Mouse (Mus musculus) kidney, adult 2 months (tissue): Measurements from ENCODE around the gene Stk17b. TPM values are rescaled to one million over a fixed set of nuclear protein-coding genes. Genes with fewer than 3 reads are reported as not detected.
"Not testable (repeated sequence)": the region's sequence is repeated elsewhere in the genome, so short reads cannot be mapped to it uniquely, and the experiment has no call there.

Experiments
- DNase-seq: peaks from one replicate; pipeline ENCODE4 v3.0.0; 2021
- H3K27ac ChIP-seq: fragments of 200-500 bp; 2 replicates; pipeline ENCODE4 v1.5.1; 2012; ENCODE audit warnings: low read depth, low read length, control low read depth, inconsistent platforms; ENCODE audit not compliant: insufficient read depth
- H3K27me3 ChIP-seq: fragments of 200-500 bp; replicated peaks from 2 replicates; pipeline ENCODE4 v1.6.1; 2012; ENCODE audit warnings: mild to moderate bottlenecking, moderate library complexity, low read length, inconsistent platforms; ENCODE audit not compliant: control insufficient read depth, insufficient read depth
- H3K36me3 ChIP-seq: fragments of 200-500 bp; 2 replicates; pipeline ENCODE4 v1.6.1; 2012; ENCODE audit warnings: mild to moderate bottlenecking, moderate library complexity, low read length, inconsistent platforms; ENCODE audit not compliant: control insufficient read depth, insufficient read depth
- H3K4me1 ChIP-seq: fragments of 200-500 bp; 2 replicates; pipeline ENCODE4 v1.6.1; 2011; ENCODE audit warnings: low read length; ENCODE audit not compliant: control insufficient read depth, insufficient read depth
- H3K4me3 ChIP-seq: fragments of 200-500 bp; 2 replicates; pipeline ENCODE4 v1.5.1; 2011; ENCODE audit warnings: mild to moderate bottlenecking, low read depth, low read length, control low read depth; ENCODE audit not compliant: insufficient read depth
- CTCF ChIP-seq: fragments of 200-500 bp; conservative IDR thresholded peaks from 2 replicates; pipeline ENCODE4 v1.5.1; 2011; ENCODE audit warnings: low read depth, mild to moderate bottlenecking, control low read depth, low read length, moderate library complexity, mixed read lengths; ENCODE audit not compliant: insufficient read depth, insufficient read length
- POLR2A ChIP-seq: fragments of 200-500 bp; IDR thresholded peaks from one replicate; pipeline ENCODE4 v1.6.1; 2011; ENCODE audit warnings: low read depth, low read length, control low read depth
- WGBS: fragments of 180-500 bp; shearing (Covaris S2); methylation state at CpG from one replicate; pipeline ENCODE4 v1.1.7; 2018; 5-methylcytosine and 5-hydroxymethylcytosine counted together
- polyA plus RNA-seq: library from polyadenylated mRNA; depleted of rRNA; stranded (reverse); fragments of >200 nt; gene quantifications from 2 replicates; pipeline ENCODE4 v1.2.3, GENCODE M21; 2012

Gene Stk17b
- polyA plus RNA-seq, 1 experiment, result 4.1 TPM

- Histone ChIP-seq H3K4me1 (no peaks in the 10 kb centered on the region), H3K4me3 (no peak overlapping the region), H3K36me3 (no peaks in the 10 kb centered on the region), H3K27me3 (no peaks in the 10 kb centered on the region), H3K27ac (no peak overlapping the region)
- TF ChIP-seq CTCF, result no peak
- no peak for TF ChIP-seq POLR2A
- WGBS, result 45% methylated on average over 9 of the region's 11 CpGs
- no peak for DNase-seq
Observed at GRCm38 (mm10) chr1:53748571-53748970, 36.5 kb downstream of the Stk17b start.

- WGBS, result 82% methylated on average over 5 of the region's 5 CpGs
- Histone ChIP-seq H3K36me3 (no peaks in the 10 kb centered on the region), H3K4me1 (no peaks in the 10 kb centered on the region), H3K27me3 (no peaks in the 10 kb centered on the region), H3K27ac (no peak overlapping the region), H3K4me3 (no peak overlapping the region)
- no peak for TF ChIP-seq CTCF
- TF ChIP-seq POLR2A, result no peak
- DNase-seq, result no peak
Observed at GRCm38 (mm10) chr1:53746001-53746400, 39.0 kb downstream of the Stk17b start.

DNA sequence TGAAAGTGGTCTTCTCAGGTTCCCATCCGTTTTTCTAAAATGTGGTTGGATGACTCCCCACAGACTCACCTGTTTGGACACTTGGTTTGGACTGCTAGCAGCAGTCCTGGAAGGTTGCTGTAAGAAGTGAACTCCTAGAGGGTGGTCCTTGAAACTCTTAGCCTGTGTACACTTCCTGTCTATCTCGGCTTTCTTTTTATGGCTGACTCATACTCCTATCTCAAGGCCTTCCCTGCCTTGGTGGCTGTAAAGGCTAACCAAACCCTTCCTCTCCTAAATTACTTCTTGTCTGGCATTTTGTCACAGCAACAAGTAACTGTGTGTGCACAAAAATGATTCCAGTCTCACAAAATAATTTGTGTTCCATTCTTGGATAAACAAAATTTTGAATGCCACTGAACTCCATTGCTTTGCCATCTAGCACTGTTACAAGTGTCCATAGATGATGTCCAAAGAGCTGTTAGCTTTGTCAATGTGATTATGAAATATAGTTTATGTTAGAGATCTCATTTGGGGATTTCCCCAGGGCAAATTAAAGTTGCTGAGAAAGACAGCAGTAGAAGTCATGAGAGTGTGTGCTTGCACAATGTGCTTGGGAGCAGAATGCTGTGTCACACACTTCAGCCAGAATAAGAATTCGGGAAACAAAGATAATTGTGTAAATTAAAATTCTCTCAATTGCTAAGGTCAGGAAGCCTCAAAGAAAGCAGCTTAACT lies 43.1 kb downstream of the Stk17b start:
- no peaks in the 10 kb centered on the region for H3K27me3 ChIP-seq
- WGBS, result 83% methylated on average over 3 of the region's 3 CpGs

DNA sequence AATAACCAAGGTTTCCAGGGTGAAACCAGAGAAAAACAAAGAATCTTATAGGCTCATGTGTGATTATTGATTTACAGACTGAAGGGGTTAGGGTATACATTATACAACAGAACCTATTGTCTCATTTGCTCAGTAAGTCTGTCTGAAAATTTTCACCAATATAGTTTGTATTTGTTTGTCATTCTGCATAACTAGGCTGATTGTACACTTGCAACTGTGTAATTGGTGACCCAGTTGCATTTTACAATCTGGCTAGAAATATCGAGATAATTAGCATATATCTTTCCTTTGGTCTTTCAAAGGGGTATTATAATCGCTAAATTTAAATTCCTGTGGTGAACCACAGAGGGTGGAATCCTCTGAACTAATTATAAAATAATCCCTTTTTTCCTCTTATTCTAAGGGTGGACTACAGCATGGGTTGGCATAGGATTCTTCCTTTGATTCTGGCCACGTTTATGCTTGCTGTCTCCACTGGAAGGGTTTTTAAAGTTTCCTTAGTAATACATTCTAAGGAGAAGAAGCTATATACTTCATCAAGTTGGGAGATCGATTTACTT lies 44.2 kb downstream of the Stk17b start:
- TF ChIP-seq POLR2A (no peak), CTCF (no peak)
- H3K4me1 ChIP-seq, result no peaks in the 10 kb centered on the region
- 82% methylated on average over 4 of the region's 4 CpGs for WGBS
- DNase-seq, result no peak
- H3K36me3 ChIP-seq, result no peaks in the 10 kb centered on the region
- no peak overlapping the region for H3K27ac ChIP-seq
- no peak overlapping the region for H3K4me3 ChIP-seq
- no peaks in the 10 kb centered on the region for H3K27me3 ChIP-seq

More for the DNA sequence above, 43.1 kb downstream of the Stk17b start:
- TF ChIP-seq POLR2A (no peak), CTCF (no peak)
- Histone ChIP-seq H3K36me3 (no peaks in the 10 kb centered on the region), H3K27ac (no peak overlapping the region), H3K4me1 (no peaks in the 10 kb centered on the region), H3K4me3 (no peak overlapping the region)
- DNase-seq, result no peak

DNA sequence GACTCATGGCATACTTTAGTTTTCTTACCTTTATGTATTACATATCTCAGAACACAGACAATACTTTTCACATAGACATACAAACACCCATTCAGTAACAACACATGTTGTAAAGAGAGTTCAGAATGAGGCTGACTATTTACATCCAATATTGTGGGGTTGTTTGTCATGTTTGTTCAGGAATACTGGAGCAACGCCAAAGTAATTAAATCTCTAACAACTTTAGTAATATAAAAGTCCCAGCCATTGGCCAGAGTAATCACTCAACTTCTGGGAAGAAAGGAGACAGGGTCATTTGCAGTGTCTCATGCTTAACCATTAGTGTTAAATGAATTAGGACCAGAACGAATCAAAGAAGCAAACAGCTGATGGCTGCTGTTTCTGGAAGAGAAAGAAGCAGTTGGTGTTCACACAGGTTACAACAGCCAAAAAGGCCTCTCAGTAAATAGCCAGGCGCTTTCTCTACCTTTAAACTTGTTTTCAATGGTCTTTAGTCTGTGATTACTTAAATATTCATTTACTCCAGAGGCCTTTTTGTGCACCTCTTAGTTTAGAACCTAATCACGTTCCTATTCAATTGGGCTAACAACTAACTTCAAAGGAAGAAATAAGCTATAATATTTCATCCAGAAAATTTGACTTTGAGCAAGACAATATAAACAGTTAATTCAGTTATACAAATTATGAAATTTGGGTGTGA lies 44.8 kb downstream of the Stk17b start:
- H3K4me1 ChIP-seq, H3K4me3 ChIP-seq, H3K36me3 ChIP-seq, DNase-seq, H3K27ac ChIP-seq, H3K27me3 ChIP-seq: not testable (repeated sequence)
- WGBS, result 42% methylated on average over 4 of the region's 4 CpGs

GRCm38 (mm10) chr1:53736583-53736982 lies 48.4 kb downstream of the Stk17b start:
- TF ChIP-seq CTCF (no peak), POLR2A (no peak)
- Histone ChIP-seq H3K4me1 (no peaks in the 10 kb centered on the region), H3K27ac (no peak overlapping the region), H3K27me3 (no peaks in the 10 kb centered on the region), H3K36me3 (no peaks in the 10 kb centered on the region), H3K4me3 (no peak overlapping the region)
- 89% methylated on average over 3 of the region's 3 CpGs for WGBS
- no peak for DNase-seq

GRCm38 (mm10) chr1:53728489-53729225 lies 56.4 kb downstream of the Stk17b start:
- 73% methylated on average over 5 of the region's 5 CpGs for WGBS
- Histone ChIP-seq H3K36me3 (no peaks in the 10 kb centered on the region), H3K4me1 (no peaks in the 10 kb centered on the region), H3K27me3 (no peaks in the 10 kb centered on the region), H3K4me3 (no peak overlapping the region), H3K27ac (no peak overlapping the region)
- no peak for DNase-seq
- TF ChIP-seq POLR2A (no peak), CTCF (no peak)
